Mouse (Mus musculus): Measurements from ENCODE around the gene Cnot8. TPM values are rescaled to one million over a fixed set of nuclear protein-coding genes. Genes with fewer than 3 reads are reported as not detected.
A peak's percentile ranks its signal among the peaks of the same experiment; 100 is the strongest.
"Not testable (repeated sequence)": the region's sequence is repeated elsewhere in the genome, so short reads cannot be mapped to it uniquely, and the experiment has no call there.

Gene Cnot8
- polyA plus RNA-seq (2012; rRNA removed) = 75.1 and 81.7 TPM in 2 replicates

DNA sequence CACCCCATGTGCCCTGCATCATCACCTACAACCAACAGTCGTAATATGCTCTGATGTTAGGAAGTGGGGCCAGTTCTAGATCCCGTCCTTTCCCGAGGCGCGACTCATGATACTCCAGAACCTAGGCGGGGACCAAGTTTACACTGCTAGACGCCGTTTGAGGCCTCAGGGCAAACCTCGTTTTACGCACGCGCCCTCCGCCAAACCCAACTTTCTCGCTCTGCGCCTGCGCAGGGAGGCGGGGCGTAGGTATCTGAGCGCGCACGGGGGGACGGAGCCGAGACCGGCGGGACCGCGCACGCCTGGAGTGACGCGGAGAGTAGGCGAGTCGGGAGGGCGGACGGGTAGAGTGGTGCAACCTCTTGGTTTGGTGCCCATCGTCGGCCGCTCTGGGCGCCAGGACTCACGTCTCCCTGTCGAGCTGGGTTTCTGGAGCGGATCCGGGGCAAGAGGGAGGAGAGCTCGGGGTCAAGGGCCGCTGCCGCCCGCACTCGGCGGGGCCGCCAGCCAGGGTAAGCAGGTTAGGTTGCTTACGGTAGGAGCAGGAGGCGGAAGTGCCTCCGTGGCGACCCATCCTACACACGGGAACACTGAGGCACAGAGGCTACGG, at the start of gene Cnot8:
TSS of gene Cnot8 (plus strand) at position 457 of the 610 bp plus-strand sequence.
- no peak for TF ChIP-seq CTCF (IDR thresholded peaks at IDR 0.05; ENCODE audit: extremely low read depth, insufficient read depth, low read length)
- peak; percentile 91 for TF ChIP-seq POLR2A (IDR thresholded peaks at IDR 0.05; ENCODE audit: extremely low read depth, insufficient read depth, low read length)
- peak within 1 kb of the TSS; percentile 81 for H3K4me3 ChIP-seq (ENCODE audit: insufficient read depth, low read length)
- H3K27ac ChIP-seq (ENCODE audit: insufficient read depth, low read length) = peak within 1 kb of the TSS; percentile 69
- H3K4me1 ChIP-seq (ENCODE audit: control insufficient read depth, insufficient read depth, low read length) = no peaks in the 10 kb centered on the region; the same call in 1 of the 2 replicates

DNA sequence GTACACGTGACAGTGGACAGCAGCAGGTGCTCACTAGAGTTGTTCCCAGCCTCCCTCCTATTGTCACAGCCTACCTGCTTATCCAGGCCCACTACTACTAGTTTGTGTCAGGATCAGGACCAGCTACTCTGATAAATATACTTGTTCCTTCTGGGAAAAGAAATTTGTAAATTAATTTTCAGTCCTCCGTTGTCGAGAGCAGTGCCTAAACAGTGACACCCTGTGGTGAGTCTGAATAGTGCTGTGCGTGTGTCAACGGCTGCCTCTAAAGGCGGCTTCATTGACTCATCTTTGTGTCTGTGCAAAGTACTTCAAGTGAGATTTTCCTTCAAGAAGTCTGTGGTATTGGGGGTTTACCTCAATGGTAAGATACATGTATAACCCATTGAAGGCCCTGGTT, 46.5 kb upstream of the Cnot8 start:
- Histone ChIP-seq H3K4me1 (ENCODE audit: control insufficient read depth, insufficient read depth, low read length) (no peaks in the 10 kb centered on the region), H3K27ac (ENCODE audit: insufficient read depth, low read length) (no peak overlapping the region), H3K4me3 (ENCODE audit: insufficient read depth, low read length) (no peak overlapping the region)
- peak; percentile 83 for TF ChIP-seq CTCF (IDR thresholded peaks at IDR 0.05; ENCODE audit: extremely low read depth, insufficient read depth, low read length)
- TF ChIP-seq POLR2A (IDR thresholded peaks at IDR 0.05; ENCODE audit: extremely low read depth, insufficient read depth, low read length) = no peak

DNA sequence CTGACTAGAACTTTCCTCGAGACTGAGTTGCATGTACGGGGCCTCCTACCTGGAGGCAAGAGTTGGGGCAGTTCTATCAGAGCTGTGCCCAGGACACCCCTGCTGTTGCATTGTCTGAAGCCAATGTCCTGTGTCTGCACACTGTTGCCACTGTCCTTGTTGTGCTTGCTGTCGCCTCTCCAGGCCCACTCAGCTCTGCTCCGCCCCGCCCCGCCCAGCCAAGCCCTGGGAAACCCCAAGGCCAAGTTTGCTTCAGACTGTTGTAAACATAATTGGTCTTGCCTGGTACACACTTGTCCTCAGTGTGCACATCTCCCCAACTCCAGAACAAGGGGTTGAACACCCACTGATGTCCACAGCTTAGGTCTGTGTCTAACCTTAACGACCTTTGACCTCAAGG, 44.2 kb upstream of the Cnot8 start:
- H3K4me1 ChIP-seq (ENCODE audit: control insufficient read depth, insufficient read depth, low read length); H3K4me3 ChIP-seq (ENCODE audit: insufficient read depth, low read length); H3K27ac ChIP-seq (ENCODE audit: insufficient read depth, low read length): not testable (repeated sequence)

DNA sequence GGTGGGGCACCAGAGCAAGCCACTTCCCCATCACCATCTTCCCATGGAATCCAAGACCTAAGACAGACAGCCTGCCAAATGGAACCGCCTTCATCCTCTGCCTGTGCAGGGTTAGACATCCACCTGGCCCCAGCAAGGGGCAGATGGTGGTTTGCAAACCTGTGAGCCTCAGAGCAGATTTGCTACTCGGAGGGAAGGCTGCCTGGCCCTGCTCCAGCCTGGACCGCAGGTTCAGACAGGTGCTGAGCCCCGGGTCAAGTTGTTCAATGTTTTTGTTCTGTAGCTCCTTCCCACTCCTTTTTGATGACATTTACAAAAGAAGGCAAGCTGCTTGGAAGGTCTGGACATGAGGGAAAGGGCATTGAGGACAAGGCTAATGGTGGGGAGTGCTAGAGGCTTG, 42.7 kb upstream of the Cnot8 start:
- not testable (repeated sequence) for H3K4me1 ChIP-seq (ENCODE audit: control insufficient read depth, insufficient read depth, low read length); H3K4me3 ChIP-seq (ENCODE audit: insufficient read depth, low read length); H3K27ac ChIP-seq (ENCODE audit: insufficient read depth, low read length)

DNA sequence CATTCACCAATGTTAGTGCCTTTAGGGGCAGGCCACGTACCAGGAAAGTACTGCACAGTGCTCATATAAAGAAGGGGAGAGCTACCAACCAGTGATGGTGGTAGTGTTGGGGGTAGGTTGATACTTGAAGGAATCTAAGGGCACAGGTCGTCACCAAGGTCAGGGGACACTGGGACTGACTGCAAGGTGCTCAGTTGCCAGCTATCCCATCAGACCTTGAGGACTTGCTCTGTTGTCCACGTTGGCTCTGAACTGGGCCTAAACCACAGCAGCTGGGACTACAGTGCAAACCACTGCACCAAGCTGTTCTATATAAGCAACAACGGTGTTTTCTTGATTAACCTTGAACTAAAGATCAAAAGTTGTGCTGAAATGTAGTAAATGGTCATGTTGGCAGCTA, 41.4 kb upstream of the Cnot8 start:
- no peak for TF ChIP-seq POLR2A (IDR thresholded peaks at IDR 0.05; ENCODE audit: extremely low read depth, insufficient read depth, low read length)
- no peak for TF ChIP-seq CTCF (IDR thresholded peaks at IDR 0.05; ENCODE audit: extremely low read depth, insufficient read depth, low read length)
- H3K27ac ChIP-seq (ENCODE audit: insufficient read depth, low read length) = no peak overlapping the region
- H3K4me3 ChIP-seq (ENCODE audit: insufficient read depth, low read length) = no peak overlapping the region
- no peaks in the 10 kb centered on the region for H3K4me1 ChIP-seq (ENCODE audit: control insufficient read depth, insufficient read depth, low read length)

DNA sequence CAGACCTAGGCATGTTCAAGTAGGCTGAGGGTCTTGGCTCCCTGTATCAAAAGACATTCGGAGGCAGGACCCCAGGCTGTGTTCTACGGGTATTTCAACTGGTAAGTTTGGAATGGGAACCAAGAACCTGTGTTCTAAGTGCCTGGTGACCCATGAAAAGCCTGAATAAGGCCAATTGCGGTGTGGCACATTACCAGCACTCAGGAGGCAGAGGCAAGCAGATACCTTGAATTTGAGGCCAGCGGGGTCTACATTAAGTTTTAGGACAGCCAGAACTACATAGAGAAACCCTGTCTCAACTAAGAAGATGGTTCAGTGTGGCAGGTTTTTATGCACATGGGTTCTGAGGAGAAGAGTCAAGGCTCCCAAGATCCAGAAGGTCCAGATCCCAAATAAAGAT, 38.9 kb upstream of the Cnot8 start:
- H3K4me1 ChIP-seq (ENCODE audit: control insufficient read depth, insufficient read depth, low read length) = no peaks in the 10 kb centered on the region
- H3K27ac ChIP-seq (ENCODE audit: insufficient read depth, low read length) = no peak overlapping the region
- no peak overlapping the region for H3K4me3 ChIP-seq (ENCODE audit: insufficient read depth, low read length)
- TF ChIP-seq CTCF (IDR thresholded peaks at IDR 0.05; ENCODE audit: extremely low read depth, insufficient read depth, low read length) (no peak), POLR2A (IDR thresholded peaks at IDR 0.05; ENCODE audit: extremely low read depth, insufficient read depth, low read length) (no peak)

DNA sequence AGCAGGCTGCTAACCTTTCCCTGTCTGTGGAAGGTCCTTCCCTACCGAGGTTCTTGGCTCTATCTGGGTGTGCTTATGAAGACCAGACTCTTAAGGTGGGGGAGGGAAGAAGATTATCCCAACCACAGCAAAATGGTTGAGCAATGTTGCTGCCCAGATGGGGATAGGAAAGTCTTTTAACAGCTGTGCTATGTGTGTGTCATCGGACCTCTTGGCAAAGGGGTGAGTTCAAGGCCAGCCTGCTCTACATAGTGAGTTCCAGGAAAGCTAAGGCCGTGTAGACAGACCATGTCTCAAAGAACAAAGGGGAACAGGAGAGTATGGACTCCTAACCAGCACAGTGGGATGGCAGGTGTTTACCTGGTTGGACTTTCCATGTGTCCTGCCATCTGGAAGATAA, 31.0 kb upstream of the Cnot8 start:
- H3K4me3 ChIP-seq (ENCODE audit: insufficient read depth, low read length) = no peak overlapping the region
- no peaks in the 10 kb centered on the region for H3K4me1 ChIP-seq (ENCODE audit: control insufficient read depth, insufficient read depth, low read length)
- no peak overlapping the region for H3K27ac ChIP-seq (ENCODE audit: insufficient read depth, low read length)
- TF ChIP-seq CTCF (IDR thresholded peaks at IDR 0.05; ENCODE audit: extremely low read depth, insufficient read depth, low read length) = no peak
- no peak for TF ChIP-seq POLR2A (IDR thresholded peaks at IDR 0.05; ENCODE audit: extremely low read depth, insufficient read depth, low read length)

DNA sequence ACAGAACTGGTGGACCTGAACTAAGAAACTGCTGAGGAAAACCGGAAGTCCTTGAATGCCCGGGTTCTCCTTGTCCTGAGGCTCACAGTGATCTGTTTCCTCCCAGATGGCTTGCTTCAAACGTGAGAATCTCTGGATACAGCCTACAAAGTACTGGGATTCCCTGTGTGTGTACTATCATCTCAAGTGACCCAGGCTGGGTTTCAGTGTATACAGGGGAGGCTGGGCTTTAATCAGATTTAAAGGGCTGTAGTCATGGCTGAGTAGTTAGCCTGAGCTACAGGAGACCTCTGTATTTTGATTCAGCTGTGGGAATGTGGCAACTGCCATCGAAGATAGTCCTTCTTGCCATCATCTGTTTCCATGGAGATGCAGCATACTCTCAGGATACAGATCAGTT, 26.7 kb upstream of the Cnot8 start:
- Histone ChIP-seq H3K4me1 (ENCODE audit: control insufficient read depth, insufficient read depth, low read length) (no peaks in the 10 kb centered on the region), H3K4me3 (ENCODE audit: insufficient read depth, low read length) (no peak overlapping the region), H3K27ac (ENCODE audit: insufficient read depth, low read length) (no peak overlapping the region)
- no peak for TF ChIP-seq POLR2A (IDR thresholded peaks at IDR 0.05; ENCODE audit: extremely low read depth, insufficient read depth, low read length)
- TF ChIP-seq CTCF (IDR thresholded peaks at IDR 0.05; ENCODE audit: extremely low read depth, insufficient read depth, low read length) = no peak

DNA sequence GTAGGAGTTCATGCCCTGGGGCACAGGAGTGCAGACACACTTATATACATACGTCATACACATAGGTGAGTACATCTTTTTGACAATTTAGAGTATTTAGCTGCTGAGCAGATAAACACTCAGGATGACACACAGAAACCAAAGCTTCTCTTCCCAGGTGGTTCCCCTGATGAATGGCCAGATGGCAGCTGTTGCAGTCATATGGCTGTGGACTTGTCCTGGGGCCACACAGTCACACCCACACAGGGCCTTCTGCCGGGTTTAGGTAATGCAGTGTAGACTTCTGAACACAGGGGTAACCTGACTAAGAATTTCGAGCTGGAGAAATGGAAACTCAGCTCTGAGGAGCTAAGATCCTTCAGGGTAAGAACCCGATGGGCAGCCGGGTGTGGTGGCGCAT, 22.2 kb upstream of the Cnot8 start:
- Histone ChIP-seq H3K4me3 (ENCODE audit: insufficient read depth, low read length) (no peak overlapping the region), H3K27ac (ENCODE audit: insufficient read depth, low read length) (no peak overlapping the region), H3K4me1 (ENCODE audit: control insufficient read depth, insufficient read depth, low read length) (no peaks in the 10 kb centered on the region)
- TF ChIP-seq POLR2A (IDR thresholded peaks at IDR 0.05; ENCODE audit: extremely low read depth, insufficient read depth, low read length) (no peak), CTCF (IDR thresholded peaks at IDR 0.05; ENCODE audit: extremely low read depth, insufficient read depth, low read length) (no peak)

DNA sequence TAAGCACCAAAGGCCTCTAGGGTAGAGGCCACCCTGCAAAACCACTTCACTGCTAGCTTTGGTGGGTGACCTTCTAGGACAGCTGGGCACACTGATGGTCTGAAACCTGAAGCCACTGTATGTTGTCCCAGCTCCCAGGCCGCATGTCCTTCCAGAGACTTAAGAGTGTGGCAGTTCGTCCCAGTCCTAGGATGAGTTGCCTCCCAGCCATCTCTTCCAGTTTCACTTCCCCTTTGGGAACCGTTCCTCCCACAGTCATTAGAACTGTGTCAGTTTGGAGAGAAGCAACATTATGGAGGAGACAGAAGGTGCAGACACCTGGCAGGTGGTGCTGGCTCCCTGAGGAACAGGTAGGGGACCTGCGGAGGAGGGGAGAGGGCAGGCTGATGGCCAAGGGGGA, 11.4 kb upstream of the Cnot8 start:
- no peak overlapping the region for H3K27ac ChIP-seq (ENCODE audit: insufficient read depth, low read length)
- TF ChIP-seq POLR2A (IDR thresholded peaks at IDR 0.05; ENCODE audit: extremely low read depth, insufficient read depth, low read length) (no peak), CTCF (IDR thresholded peaks at IDR 0.05; ENCODE audit: extremely low read depth, insufficient read depth, low read length) (no peak)
- H3K4me1 ChIP-seq (ENCODE audit: control insufficient read depth, insufficient read depth, low read length) = no peaks in the 10 kb centered on the region
- no peak overlapping the region for H3K4me3 ChIP-seq (ENCODE audit: insufficient read depth, low read length)
